Mouse (Mus musculus): ENCODE measurements around the gene Dohh. TPM values are rescaled to one million over a fixed set of nuclear protein-coding genes. Genes with fewer than 3 reads are reported as not detected.

Dohh gene
- 131 and 143 TPM in 2 replicates for total RNA-seq (2012; rRNA removed)
- total RNA-seq (2014; rRNA removed) = 81.7 and 83.0 TPM in 2 replicates
- polyA plus RNA-seq (2012; ENCODE audit: insufficient read length, low read depth) = 78.2 and 93.5 TPM in 2 replicates

GRCm38 (mm10) chr10:81383802-81384604, at the start of gene Dohh, which contains the start of gene Gm48551:
TSS of gene Dohh (plus strand) at chr10:81384428.
TSS of gene Gm48551 (plus strand) at chr10:81384466.
- in situ Hi-C loops (cut with MboI; ENCODE audit: low pct_ligation_motif_present, low pct_unique_long_range_greater_than_20kb, low sequenced_read_pairs) = loop anchor here (5.0 kb wide), 1 partner anchor 148 kb away; no protein-coding TSS in a partner anchor
- TF ChIP-seq TCF12 (IDR thresholded peaks at IDR 0.05; ENCODE audit: low read depth, low read length) = peak; percentile 96
- TF ChIP-seq MXI1 (IDR thresholded peaks at IDR 0.05; ENCODE audit: low read depth, low read length) = peak; percentile 90
- no peak for TF ChIP-seq JUN (IDR thresholded peaks at IDR 0.05; ENCODE audit: insufficient read depth, low read depth, low read length)
- peak; percentile 98 for TF ChIP-seq USF1 (IDR thresholded peaks at IDR 0.05; ENCODE audit: low read depth, low read length)
- peak; percentile 100 for TF ChIP-seq NRF1 (IDR thresholded peaks at IDR 0.05; ENCODE audit: low read depth, low read length)
- TF ChIP-seq POLR2AphosphoS2 (IDR thresholded peaks at IDR 0.05; ENCODE audit: low read depth, low read length) = peak; percentile 74; the same call in 1 of the 2 replicates
- TF ChIP-seq ZC3H11A (IDR thresholded peaks at IDR 0.05; ENCODE audit: low read depth, low read length) = no peak
- peak; percentile 81 for TF ChIP-seq ZMIZ1 (IDR thresholded peaks at IDR 0.05; ENCODE audit: low read depth, low read length)
- TF ChIP-seq UBTF (IDR thresholded peaks at IDR 0.05; ENCODE audit: low read depth, low read length) = no peak
- TF ChIP-seq RCOR1 (conservative IDR thresholded peaks at IDR 0.05; ENCODE audit: low read depth, low read length) = no peak
- peak; percentile 34; the same call in 1 of the 2 replicates for TF ChIP-seq MEF2A (IDR thresholded peaks at IDR 0.05; ENCODE audit: borderline replicate concordance, low read depth, low read length)
- TF ChIP-seq SIN3A (IDR thresholded peaks at IDR 0.05; ENCODE audit: low read length) = peak; percentile 95
- peak; percentile 95 for TF ChIP-seq USF2 (conservative IDR thresholded peaks at IDR 0.05; ENCODE audit: low read depth, low read length)
- no peak for TF ChIP-seq RAD21 (IDR thresholded peaks at IDR 0.05; ENCODE audit: low read depth, low read length)
- TF ChIP-seq SMC3 (IDR thresholded peaks at IDR 0.05; ENCODE audit: low read depth, low read length) = no peak
- TF ChIP-seq E2F4 (IDR thresholded peaks at IDR 0.05; ENCODE audit: insufficient replicate concordance, low read depth, low read length) = no peak
- TF ChIP-seq NELFE (IDR thresholded peaks at IDR 0.05; ENCODE audit: low read depth, low read length) = peak; percentile 92
- TF ChIP-seq ETS1 (conservative IDR thresholded peaks at IDR 0.05; ENCODE audit: low read depth, low read length) = no peak
- peak; percentile 68; the same call in 1 of the 2 replicates for TF ChIP-seq BHLHE40 (IDR thresholded peaks at IDR 0.05; ENCODE audit: low read depth, low read length)
- peak; percentile 98 for TF ChIP-seq POLR2A (IDR thresholded peaks at IDR 0.05; ENCODE audit: low read depth, low read length)
- 0 out of 2 replicates have a peak, but pooled peaks have one; percentile 52 for TF ChIP-seq IRF4 (IDR thresholded peaks at IDR 0.05; ENCODE audit: low read depth, low read length)
- TF ChIP-seq CTCF (conservative IDR thresholded peaks at IDR 0.05 in 1 of 2, IDR thresholded peaks at IDR 0.05 in 1 of 2; ENCODE audit: low read depth in 2 of 2, low read length in 2 of 2) = no peak
- no peak for TF ChIP-seq MAZ (IDR thresholded peaks at IDR 0.05; ENCODE audit: low read depth, low read length)
- TF ChIP-seq KAT2A (IDR thresholded peaks at IDR 0.05; ENCODE audit: insufficient replicate concordance, low read length) = peak; percentile 75; the same call in 1 of the 2 replicates
- peak; percentile 87 for TF ChIP-seq MYC (IDR thresholded peaks at IDR 0.05; ENCODE audit: low read depth, low read length)
- no peak for TF ChIP-seq MAFK (IDR thresholded peaks at IDR 0.05; ENCODE audit: insufficient replicate concordance, low read length)
- no peak for TF ChIP-seq ZNF384 (IDR thresholded peaks at IDR 0.05; ENCODE audit: low read depth, low read length)
- TF ChIP-seq CHD1 (IDR thresholded peaks at IDR 0.05; ENCODE audit: low read depth, low read length) = peak; percentile 99
- peak; percentile 94 for TF ChIP-seq TBP (conservative IDR thresholded peaks at IDR 0.05; ENCODE audit: low read depth, low read length)
- TF ChIP-seq JUND (conservative IDR thresholded peaks at IDR 0.05; ENCODE audit: low read depth, low read length) = no peak
- TF ChIP-seq CHD2 (IDR thresholded peaks at IDR 0.05; ENCODE audit: low read length) = peak; percentile 95
- TF ChIP-seq PAX5 (IDR thresholded peaks at IDR 0.05; ENCODE audit: low read length) = no peak
- no peak for TF ChIP-seq ZKSCAN1 (IDR thresholded peaks at IDR 0.05; ENCODE audit: borderline replicate concordance, low read depth, low read length)
- TF ChIP-seq ELF1 (IDR thresholded peaks at IDR 0.05; ENCODE audit: low read depth, low read length) = peak; percentile 95
- peak; percentile 98 for TF ChIP-seq MAX (IDR thresholded peaks at IDR 0.05; ENCODE audit: low read length)
- TF ChIP-seq HCFC1 (IDR thresholded peaks at IDR 0.05; ENCODE audit: low read depth, low read length) = peak; percentile 89
- TF ChIP-seq GABPA (IDR thresholded peaks at IDR 0.05; ENCODE audit: insufficient replicate concordance, low read depth, low read length) = no peak; the same call in 1 of the 2 replicates
- no peak for TF ChIP-seq EP300 (IDR thresholded peaks at IDR 0.05; ENCODE audit: low read length)
- Histone ChIP-seq H3K36me3 (replicated peaks in 1 of 2; ENCODE audit: control insufficient read depth in 1 of 2, insufficient read depth in 1 of 2, low read length in 1 of 2) (peaks cover 33 to 35% of the 10 kb centered on the region in 2 experiments), H3K27me3 (replicated peaks) (no peaks in the 10 kb centered on the region), H3K9me3 (replicated peaks; ENCODE audit: low read length) (no peaks in the 10 kb centered on the region), H3K4me3 (replicated peaks in 1 of 3; ENCODE audit: low read depth in 2 of 3, low read length in 2 of 3, poor library complexity in 1 of 3) (peak within 1 kb of the TSS; percentile 82 to 96 (median 87)), H3K9ac (ENCODE audit: insufficient read depth, low read depth) (peak within 1 kb of the TSS; percentile 84), H3K4me1 (ENCODE audit: control insufficient read depth in 1 of 2, insufficient read depth in 2 of 2) (peaks cover 6 to 23% of the 10 kb centered on the region in 2 experiments), H3K79me2 (replicated peaks; ENCODE audit: control insufficient read depth, extremely low read depth, insufficient read depth, poor library complexity, severe bottlenecking) (peaks cover 19% of the 10 kb centered on the region), H3K4me2 (ENCODE audit: insufficient read depth, low read depth, poor library complexity, severe bottlenecking) (peak within 1 kb of the TSS; percentile 64), H3K27ac (ENCODE audit: insufficient read depth, low read depth) (peak within 1 kb of the TSS; percentile 49; the same call in 1 of the 2 replicates)
- peak; percentile 99 for DNase-seq (ENCODE audit: extremely low read depth)
- dilution Hi-C loops (cut with MboI; ENCODE audit: extremely low pct_ligation_motif_present, extremely low pct_unique_long_range_greater_than_20kb, low sequenced_read_pairs) = no loop called here

Measured in CH12.LX (cell line).